Mouse (Mus musculus) lung, adult 18-20 months (tissue): ENCODE measurements around the gene Pyroxd1.
"Not testable (repeated sequence)": the region's sequence is repeated elsewhere in the genome, so short reads cannot be mapped to it uniquely, and the experiment has no call there.

Source experiments
- DNase-seq, 2 experiments: peaks; one replicate each; pipeline ENCODE4 v3.0.0; 2022; ENCODE audit warnings: mixed read lengths in 2 of 2

The Pyroxd1 gene

DNA sequence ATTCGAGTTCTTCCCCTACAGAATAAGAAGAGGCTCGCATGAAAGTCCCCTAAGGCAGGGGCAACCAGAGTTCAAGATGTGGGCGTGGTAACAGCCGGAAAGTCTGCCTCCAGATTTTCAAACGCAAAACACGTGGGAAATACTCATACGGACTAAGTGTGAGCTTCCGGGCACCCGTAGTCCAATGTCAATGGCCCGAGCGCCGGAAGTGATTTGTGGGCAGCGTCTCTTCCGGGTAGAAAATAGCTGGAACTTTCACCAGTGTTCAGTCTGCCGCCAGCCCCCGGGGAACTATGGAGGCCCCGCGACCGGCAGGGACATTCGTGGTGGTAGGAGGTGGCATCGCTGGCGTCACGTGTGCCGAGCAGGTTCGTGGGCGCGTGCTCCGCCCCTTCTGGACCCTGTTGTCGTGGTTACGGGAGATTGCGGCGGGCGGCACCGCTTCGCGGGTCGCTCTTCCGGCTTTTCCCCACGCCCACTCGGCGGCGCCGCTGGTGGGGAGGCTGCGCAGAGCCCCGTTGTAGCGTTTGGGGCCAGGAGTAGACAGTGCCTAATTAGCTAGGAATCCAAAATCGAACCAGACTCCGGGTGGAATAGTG is at the start of gene Pyroxd1:
TSS of gene Pyroxd1 (plus strand) at position 215 of the 599 bp plus-strand sequence.
- peak; percentile 85 to 86 for DNase-seq

DNA sequence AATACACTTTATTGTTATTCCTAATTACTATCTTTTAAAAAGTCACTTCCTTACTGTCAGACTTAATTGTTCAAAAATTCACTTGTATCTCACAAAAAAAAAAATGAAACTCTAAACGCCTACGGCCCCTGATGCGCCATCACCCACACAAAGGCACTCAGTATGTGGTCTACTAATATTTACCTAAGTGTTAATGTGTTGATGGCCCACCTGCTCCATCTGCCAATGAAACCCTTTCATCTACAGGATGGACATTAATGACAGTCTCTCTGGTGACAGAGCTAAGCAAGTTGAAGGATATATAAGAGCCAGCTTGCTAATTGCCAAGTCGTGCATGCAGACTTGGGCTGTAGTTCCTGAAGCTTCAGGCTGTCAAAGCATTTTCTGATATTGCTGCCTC is 47.4 kb upstream of the Pyroxd1 start, which contains the start of gene Iapp:
TSS of gene Iapp (plus strand) at position 326 of the 400 bp plus-strand sequence.
- DNase-seq: no peak

DNA sequence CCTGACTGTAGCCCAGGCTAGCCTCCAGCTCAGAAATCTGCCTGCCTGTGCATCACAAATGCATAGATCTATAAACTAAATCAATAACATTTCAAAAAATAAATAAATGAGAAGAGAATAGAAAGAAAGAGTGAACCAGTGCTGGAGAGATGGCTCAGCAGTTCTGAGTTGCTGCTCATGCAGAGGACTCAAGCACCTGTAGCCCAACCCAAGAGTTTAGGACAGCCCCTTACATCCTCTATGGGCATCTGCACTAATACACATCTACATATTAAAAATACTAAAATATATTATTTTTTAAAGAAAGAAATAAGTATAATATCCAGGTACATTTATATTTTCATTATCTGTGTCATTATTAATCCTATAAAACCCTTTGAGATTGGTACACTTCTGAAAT is 40.4 kb upstream of the Pyroxd1 start:
- no peak for DNase-seq

DNA sequence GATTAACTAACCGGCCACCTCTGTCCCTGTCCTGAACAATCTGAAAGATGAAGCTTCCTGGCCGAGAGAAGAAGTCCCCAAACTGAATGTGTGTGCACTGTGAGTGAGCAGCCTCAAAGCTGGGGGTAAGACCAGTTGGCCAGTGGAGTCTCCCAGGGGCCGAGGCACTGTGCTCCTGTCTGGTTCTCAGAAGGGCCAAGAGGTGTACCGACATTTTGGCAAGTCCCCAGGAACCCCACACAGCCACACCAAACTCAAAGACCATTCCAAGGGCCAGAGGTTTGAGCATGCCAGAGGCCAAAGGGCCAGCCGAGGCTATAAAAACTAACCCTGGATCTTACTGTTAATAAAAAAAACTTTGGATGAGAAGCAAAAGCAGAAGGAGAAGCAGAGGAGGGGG is 31.2 kb upstream of the Pyroxd1 start:
- no peak for DNase-seq

DNA sequence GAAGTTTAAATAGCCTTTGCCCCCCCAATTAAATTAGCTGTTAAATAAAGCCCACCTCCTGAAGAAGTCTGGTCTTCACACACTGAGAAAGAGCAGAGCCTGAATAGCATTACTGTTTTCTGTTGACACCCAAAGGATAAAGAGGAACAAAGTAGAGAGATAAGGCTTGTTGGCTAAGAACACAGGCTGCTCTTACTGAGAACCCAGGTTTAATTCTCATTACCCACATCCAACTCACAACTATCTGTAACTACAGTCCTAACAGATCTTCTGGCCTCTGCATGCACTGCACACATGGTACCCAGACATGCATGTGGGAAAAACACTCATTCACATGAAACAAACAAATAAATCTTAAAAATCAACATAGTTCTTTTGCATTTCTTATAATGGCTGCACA is 28.3 kb upstream of the Pyroxd1 start:
- no peak for DNase-seq

DNA sequence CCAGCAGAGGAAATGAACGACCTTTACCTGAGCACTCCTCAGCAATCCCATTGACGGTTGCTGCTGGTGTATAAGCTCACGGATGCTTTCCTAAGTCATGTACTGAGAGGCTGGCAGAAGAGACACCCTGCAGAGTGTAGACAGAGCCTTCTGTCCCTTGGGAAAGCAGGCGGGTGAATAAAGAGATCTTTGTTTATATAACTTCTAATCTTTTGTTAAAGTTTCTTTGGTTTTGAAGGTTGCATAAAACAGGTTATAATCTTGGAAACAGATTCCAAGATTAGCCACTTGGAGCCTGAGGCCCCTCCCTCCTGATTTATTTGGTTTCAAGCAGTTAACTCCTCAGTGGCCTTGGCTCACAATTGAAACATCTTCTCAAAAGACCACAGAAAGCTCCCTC is 22.6 kb upstream of the Pyroxd1 start, which contains the start of gene Slco1a5:
TSS of gene Slco1a5 (minus strand) at position 101 of the 400 bp plus-strand sequence.
- no peak for DNase-seq

DNA sequence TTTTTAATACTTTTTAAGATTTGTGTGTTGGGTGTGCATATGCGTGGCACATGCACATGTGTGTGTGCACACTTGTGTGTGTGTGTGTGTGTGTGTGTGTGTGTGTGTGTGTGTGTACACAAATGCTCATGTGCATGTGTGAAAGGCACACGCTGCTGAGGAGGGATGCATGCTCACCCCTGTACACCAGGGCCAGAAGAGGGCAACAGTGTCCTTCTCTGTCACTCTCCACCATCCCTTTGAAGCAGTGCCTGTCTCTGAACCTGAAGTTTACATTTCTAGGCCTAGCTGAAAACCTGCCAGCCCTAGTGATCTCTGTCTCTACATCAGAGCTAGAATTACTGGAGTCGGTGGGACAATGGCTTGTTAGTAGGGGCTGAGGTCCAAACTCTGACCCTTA is 18.9 kb upstream of the Pyroxd1 start:
- no peak for DNase-seq

DNA sequence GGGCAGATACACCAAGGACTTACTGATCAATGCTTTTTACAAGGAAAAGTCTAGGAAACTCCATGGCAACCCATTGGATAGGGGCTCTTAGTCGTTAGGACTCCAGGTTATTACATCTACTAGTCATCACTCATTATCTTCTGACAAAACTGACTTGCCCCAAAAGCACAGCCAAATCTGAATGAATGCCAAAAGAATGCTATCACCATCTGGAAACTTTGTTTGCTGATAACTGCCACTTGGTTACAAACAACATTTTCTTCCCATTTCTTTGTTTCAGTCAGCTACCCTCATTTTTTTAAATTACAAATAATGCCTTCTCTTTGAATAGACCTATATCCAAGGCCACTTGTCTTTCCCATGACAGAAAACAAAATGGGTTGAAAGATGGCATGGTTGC is 16.3 kb upstream of the Pyroxd1 start:
- DNase-seq: no peak

DNA sequence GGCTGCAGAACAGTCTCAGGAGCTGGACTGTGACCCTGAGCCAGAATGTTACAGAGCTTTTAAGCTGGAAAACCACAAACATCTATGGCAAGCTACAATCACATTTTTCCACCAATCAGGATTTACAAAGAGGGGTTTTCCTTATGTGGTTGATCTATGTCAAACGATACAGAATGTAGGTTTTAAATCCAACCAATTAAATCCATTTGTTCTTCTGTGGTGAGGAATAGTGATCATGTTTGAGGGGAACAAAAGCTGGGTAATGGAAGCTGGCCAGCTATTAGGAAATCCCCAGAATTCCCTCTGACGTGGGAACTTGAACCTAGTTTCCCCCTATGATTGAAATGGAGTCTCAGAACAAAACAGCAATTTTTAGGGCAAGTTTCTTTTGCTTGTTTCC is 6.5 kb upstream of the Pyroxd1 start:
- DNase-seq: no peak

DNA sequence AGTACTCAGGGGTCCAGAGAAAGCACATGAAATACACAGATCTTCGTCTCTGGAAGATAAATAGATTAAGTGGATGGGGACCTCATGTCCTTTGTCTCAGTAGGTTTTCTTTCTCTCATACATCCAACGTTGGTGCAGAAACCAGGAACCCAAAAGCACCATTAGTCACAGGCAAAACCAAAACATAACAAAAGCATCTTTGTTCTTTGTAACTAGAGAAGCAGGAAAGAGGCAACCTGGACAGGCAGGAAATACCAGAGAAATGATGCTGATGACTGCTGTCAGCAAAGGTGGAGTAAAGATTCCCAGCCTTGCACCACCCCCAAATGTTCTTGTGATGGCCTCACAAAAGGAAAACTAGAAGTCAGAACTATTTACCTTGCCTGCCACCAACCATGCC is 5.9 kb upstream of the Pyroxd1 start:
- no peak for DNase-seq

DNA sequence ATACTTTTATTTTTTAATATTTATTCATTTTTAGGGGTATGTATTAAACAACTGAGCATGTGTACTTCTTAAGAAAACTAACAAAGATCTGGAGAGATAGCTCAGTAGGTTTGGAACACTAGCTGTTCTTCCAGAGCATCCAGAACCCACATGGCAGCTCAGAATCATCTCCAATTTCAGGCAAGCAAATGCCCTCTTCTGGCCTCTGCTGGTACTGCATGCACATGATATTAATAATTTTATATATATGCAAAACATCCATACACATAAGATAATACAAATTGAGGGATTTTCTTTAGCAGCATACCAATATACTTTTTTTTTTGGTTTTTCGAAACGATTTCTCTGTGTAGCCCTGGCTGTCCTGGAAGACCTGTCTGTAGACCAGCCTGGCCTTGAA is 1.9 kb upstream of the Pyroxd1 start:
- DNase-seq: peak in 1 of 2 experiments; percentile 28

DNA sequence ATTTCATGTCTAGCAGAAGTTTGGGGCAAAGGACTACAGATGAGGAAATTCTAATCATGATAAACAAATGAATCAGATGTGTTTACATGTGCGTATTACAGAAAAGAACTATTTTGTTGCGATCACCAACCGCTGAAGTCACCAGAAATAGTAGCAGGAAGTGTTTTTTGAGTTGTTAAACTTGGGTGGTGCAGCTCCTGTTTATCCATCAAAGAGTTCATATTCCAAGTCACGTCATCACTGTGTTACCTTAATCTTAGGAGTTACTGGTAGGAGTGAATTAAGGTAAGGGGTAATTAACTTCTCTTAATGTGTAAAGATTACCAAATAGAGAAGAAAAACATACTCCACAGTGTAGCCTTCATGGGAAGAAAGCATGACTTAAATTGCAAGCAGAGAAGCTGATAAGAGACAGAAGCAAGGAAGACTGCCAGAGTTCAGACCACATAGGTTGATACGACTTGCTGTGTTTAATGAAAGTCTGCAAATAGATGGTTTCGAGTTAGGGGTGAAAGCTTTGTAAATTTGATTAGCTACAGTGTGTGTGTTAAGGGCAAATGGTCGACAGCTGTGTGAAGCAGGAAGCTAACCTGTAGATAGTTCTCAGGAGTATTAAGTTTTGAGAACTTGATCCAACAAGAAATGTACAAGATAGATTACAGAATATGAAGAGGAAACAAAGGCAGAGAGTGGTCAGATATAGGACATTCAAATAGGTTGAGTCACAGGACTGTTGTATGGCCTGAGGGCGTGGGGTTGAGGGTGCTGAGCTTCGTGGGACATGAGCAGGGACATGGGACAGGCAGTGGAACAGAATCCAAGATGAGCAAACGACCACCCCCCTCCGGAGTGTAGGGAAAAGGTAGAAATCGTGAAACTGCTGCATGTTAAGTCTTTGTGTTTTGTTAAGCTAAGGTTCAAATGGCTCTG is 992 bp downstream of the Pyroxd1 start:
- DNase-seq: no peak

DNA sequence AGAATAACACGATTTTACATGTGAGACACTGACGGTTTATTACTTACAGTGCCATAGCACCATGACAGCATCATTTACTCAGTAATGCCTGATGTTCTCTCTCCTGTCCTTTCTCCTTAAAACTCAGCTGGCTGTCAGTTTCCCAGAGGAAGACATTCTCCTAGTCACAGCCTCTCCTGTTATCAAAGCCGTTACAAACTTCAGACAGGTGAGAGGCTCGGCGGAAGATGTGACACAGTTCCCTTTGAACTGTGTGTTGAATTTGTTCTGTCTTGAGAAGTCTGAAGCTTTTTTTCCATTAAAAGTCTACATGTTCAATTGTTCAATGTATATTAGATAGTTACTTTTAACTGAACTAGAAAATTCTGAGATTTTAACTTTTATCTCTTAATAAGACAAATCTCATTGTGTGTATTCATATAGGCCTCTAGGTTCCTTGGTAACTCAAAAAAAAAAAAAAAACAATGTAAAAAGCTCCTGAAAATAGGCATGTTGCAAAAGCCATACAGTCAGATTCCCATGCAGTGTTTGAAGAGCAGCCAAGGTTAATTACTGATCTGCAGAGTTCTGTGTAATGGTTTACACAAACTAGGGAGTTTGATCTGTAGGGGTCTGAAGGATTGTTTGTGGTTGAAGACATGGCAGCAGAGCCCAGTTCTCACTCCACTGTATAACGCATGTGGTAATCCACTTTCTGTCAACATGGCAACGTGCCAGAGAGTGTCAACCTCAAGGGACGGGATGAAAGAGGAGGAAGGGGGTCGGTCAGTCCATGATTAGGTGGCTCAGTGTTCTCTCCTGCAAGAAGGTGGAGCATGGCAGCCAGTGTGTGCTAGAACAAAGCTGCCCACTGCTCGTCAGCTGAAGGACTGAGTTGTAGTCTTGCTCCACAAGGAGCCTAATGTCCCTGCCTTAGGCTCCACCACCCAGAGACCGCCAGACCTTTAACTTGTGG is 2.3 kb downstream of the Pyroxd1 start:
- peak in 1 of 2 experiments; percentile 16 for DNase-seq

DNA sequence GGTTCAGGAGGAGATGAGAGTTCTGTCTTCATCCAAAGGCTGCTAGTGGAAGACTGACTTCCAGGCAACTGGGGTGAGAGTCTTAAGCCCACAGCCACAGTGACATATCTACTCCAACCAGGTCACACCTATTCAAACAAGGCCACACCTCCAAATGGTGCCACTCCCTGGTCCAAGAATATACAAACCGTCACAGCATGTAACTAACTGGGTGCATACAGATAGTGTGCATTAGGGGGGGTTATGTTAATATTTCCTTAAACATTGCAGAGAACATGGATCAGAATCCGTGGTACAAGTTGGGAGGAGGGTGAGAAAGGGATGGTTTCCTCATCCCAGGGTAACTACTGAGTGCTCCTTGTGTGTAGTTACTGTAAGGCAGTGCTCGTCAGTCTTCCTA is 6.6 kb downstream of the Pyroxd1 start:
- DNase-seq: not testable (repeated sequence)

DNA sequence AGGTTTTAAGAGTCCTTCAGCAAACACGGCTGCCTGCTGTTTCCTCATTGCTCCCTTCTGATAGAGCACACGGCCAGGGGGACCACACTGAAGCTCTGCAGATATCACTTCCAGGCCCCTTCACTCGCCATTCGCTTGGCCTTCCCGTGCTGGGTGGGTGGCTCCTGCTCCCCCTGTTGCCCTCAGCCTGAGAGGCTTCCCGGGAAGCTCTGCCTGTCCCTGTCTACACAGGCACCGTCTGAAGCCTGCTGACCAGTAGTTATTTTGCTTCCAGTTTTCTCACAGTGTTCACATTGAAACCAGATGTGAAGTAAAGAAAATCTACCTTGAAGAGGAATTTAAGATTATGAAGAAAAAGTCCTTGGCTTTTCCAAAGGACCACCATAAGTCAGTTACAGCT is 11.7 kb downstream of the Pyroxd1 start:
- no peak for DNase-seq

DNA sequence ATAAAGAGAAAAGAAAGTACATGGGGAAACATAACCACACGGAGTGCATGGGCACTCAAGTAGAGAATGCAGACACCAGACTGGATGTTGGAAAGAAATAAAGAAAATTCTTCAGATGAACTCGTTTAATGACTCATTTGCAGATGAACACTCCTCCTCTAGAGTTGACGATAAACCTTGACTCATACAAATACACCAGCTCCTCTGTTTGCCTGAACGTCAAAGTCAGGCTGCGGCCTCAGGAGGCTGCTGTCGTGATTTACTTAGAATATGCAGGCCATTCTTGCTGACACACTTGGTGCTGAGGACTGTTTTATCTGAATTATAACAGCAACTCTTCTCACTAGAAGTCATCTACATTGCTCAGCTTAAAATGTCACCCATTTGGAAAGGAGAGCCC is 16.6 kb downstream of the Pyroxd1 start:
- no peak for DNase-seq

DNA sequence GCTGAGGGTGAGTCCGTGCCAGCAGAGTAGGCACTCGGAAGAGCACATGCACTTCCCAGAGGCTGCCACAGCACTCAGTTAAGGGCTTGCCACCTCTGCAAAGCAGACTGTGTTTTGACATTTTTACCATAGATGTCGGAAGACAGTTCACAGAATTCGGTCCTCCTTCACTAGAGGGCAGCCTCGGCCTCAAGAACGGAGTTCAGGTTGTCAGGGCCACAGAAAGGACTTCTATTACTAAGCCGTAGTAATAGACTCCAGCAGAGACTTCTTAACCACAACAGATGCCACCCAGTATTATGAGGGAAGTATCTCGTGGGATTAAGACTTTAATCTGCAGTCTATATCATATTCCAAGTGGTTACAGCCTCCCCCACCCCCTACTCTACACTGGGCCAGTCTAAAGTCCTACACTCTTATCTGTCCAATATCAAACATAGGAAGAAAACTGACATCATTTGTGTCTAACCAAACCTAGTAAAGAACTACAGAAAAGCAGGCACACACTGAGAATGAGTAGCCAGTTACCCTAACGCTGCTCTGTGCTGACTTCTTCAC is 17.6 kb downstream of the Pyroxd1 start:
- no peak for DNase-seq

DNA sequence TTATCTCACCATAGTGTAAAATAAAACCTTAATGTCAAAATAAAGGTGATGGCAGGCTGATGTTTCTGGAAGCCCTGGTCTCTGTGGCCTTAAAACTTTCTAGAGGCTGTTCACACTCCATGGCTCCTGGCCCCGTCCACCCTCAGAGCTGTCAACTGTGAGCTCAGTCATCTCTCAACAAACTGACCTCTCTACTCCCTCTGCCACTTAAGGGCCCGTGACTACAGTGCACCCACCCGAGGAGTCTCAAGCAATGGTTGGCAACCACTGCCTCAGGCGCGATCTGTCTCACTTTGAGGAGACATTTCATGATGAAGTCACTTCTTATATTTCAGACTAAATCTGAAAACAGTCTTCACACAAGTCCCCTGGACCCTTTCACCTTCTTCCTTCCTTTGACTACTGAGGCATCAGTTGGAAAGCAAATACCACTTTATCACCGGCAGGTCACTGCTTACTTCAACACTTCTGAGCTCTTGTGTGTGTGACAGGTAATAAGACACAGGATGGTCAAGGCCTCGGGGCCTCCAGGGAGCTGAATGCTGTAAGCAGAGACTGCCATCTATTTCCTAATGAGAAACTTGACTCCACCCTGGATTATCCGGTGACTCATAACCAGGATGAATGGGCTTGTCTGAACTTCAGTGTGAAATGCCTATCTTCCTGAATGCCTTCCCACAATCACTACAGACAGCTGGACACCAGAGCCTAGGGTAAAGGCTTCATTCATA is 20.5 kb downstream of the Pyroxd1 start:
- no peak for DNase-seq

DNA sequence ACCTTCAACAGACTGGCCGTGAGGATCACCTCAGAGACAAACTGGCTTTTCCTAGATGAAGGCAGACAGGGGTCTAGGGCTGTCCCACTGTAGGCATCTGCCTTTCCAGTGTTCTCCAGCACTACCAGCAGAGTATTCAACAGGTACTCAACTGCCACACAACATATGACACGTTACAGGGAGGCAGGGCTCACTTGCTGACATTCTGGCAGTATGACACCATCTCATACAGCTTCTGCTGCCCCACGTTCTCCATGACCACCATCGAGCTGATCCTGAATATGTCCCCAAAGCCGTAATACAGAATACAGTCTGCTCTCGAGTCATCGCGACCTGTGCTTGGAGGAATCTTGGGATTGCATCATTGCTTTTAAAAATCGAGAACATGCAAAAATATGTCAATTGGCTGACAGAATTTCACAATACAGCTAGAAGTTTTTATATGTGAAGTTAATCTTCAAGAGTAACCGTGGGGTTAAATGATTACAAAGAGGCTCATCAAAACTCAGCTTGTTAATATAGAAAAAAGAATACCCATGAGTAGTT is 21.1 kb downstream of the Pyroxd1 start:
- no peak for DNase-seq

DNA sequence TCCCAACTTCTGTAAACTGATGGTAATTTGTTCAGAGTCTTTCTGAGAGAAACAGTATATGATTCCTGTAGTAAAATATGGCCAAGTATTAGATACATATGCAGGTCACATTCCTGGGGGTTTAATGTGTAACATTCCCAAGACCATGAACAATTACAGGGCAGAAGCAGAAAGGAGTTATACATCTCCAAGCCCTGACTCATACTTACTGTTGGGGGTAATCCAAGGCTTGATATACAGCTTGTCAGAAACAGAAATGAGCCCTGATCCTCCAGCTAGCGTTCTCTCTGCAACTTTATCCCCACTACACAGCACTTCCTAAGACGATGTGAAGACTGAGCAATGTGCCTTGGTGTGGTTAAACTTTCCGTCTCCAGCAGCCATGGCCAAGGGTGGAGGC is 22.1 kb downstream of the Pyroxd1 start:
- DNase-seq: no peak

DNA sequence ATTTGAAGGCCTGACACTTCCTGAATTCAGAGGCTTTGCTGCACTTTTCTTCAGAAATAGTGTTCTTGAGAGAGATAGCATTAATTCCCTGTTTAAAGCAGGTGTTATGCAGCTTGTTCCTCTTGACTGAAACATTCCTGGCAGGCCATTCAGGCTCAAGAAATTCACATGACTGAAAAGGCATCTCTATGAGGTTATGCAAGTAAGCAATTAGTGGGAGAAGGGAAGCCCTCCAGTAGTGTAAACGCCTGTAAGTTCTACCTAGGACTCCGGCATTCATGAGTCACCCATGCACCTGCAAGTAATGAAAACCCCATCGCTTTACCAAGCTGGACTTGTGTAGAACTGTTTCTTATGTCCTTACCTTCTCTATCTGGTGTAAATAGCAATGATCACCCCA is 24.1 kb downstream of the Pyroxd1 start:
- DNase-seq: peak; percentile 28 to 53

DNA sequence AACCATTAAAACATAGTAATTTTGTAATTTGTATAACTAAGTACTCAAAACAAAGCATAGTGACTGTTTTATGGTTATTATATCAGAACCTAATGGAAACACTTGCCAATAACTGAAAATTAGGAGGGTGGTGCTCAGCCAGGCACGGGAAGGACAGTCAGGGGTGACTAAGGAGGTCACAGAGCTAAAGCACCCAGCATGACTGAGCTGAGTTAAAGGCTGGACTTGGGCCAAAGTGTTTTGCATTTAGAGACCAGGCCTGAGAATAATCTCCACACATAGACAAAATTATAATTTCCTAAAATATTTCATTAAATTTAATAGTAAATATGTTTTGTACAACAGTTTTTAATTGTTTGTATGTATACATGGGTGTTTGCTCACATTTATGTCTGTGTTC is 31.6 kb downstream of the Pyroxd1 start:
- DNase-seq: no peak
